Mouse (Mus musculus) kidney, embryonic 16.5 days (tissue): ENCODE measurements around the gene Chst15. TPM values are rescaled to one million over a fixed set of nuclear protein-coding genes. Genes with fewer than 3 reads are reported as not detected.

ENCODE experiments used
- ATAC-seq: fragments of 200-750 bp; cut with Nextera tagmentation; 2 replicates; pipeline ENCODE4 v1.8.0; 2017; ENCODE audit warnings: moderate TSS enrichment; ENCODE audit not compliant: low FRiP score, low TSS enrichment
- H3K27ac ChIP-seq: fragments of 300-500 bp; sonication (generic); 2 replicates; pipeline ENCODE4 v1.5.1; 2014; ENCODE audit warnings: low read length
- H3K27me3 ChIP-seq: fragments of 300-500 bp; sonication (generic); 2 replicates; pipeline ENCODE4 v1.6.1; 2014; ENCODE audit warnings: low read length, control low read depth, mixed read lengths; ENCODE audit not compliant: insufficient read depth
- H3K36me3 ChIP-seq: fragments of 300-500 bp; sonication (generic); 2 replicates; pipeline ENCODE4 v1.6.1; 2014; ENCODE audit warnings: low read length, control low read depth, mixed read lengths; ENCODE audit not compliant: insufficient read depth
- H3K4me1 ChIP-seq: fragments of 300-500 bp; sonication (generic); 2 replicates; pipeline ENCODE4 v1.6.1; 2014; ENCODE audit warnings: low read length, control low read depth, mixed read lengths; ENCODE audit not compliant: insufficient read depth
- H3K4me2 ChIP-seq: fragments of 300-500 bp; sonication (generic); replicated peaks from 2 replicates; pipeline ENCODE4 v1.6.1; 2014; ENCODE audit warnings: low read depth, low read length
- H3K4me3 ChIP-seq: fragments of 300-500 bp; sonication (generic); 2 replicates; pipeline ENCODE4 v1.5.1; 2014; ENCODE audit warnings: mild to moderate bottlenecking, low read length
- H3K9ac ChIP-seq: fragments of 300-500 bp; sonication (generic); replicated peaks from 2 replicates; pipeline ENCODE4 v1.6.1; 2014; ENCODE audit warnings: low read length
- H3K9me3 ChIP-seq: fragments of 300-500 bp; sonication (generic); 2 replicates; pipeline ENCODE4 v1.6.1; 2016; ENCODE audit warnings: low read length, control low read depth
- WGBS: fragments of 180-500 bp; shearing (Covaris S2); extraction: QIAGEN DNeasy Blood & Tissue Kit; methylation state at CpG from one replicate; pipeline ENCODE4 v1.1.7; 2014; 5-methylcytosine and 5-hydroxymethylcytosine counted together
- polyA plus RNA-seq: library from polyadenylated mRNA; unstranded; fragments of >200 nt; fragmentation: Nextera tagmentation; extraction: Ambion mirVana; gene quantifications from 2 replicates; pipeline ENCODE4 v1.2.1, GENCODE M21; 2015

The Chst15 gene
- polyA plus RNA-seq, 1 experiment from 2014 or later = 19.7 TPM

DNA sequence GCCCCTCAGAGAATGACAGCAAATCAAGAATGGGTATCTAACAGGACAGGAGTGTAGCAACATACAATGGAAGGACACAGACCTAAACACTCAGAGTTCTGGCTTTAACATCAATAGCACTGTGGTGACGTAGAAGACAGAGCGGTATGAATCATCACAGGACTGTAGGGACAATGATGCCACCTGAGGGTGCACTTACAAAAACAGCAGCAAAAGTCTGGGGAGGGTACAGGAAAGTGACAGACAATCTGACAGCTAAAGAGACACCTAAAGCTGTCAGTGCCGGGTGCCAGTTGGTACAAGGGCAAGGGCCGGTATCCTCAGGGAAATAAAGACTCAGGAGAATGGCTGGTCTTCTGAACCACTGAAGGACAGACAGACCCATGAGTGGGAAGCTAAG lies 64.0 kb downstream of the Chst15 start:
- no peak overlapping the region for H3K27ac ChIP-seq
- WGBS = 91% methylated on average over 4 of the region's 4 CpGs
- no peak overlapping the region for H3K9ac ChIP-seq
- H3K4me2 ChIP-seq = no peak overlapping the region
- no peaks in the 10 kb centered on the region for H3K9me3 ChIP-seq
- H3K36me3 ChIP-seq = no peaks in the 10 kb centered on the region; the same call in 1 of the 2 replicates
- no peak for ATAC-seq
- no peaks in the 10 kb centered on the region for H3K27me3 ChIP-seq
- H3K4me3 ChIP-seq = no peak overlapping the region
- peaks cover 13% of the 10 kb centered on the region for H3K4me1 ChIP-seq

DNA sequence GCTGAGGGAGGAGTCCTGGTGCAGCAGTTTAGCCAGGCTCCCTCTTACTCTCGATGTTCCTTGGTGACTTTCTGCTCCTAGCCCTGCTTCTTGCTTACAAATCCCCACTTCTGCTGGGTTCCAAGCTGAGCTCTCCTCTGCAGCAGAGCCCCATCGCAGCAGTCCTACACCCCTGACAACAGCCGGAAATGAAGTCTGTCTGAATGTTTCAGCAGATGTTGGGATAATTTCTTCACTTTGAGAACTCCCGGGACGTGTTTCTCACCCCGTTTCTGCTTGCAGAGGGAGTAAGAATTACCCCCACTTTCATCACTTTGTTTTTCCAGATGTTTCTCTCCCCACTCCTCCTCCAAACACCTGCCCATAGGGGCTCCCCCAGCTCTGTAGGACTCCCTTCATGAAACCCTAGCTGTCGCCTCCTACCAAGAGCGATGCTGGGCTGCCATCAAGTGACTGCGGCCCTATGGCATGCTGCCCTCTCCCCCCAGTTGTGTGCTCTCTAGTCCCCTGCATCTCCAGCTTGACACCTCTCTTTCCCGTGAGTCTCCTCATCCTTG lies 67.4 kb downstream of the Chst15 start:
- no peak overlapping the region for H3K27ac ChIP-seq
- H3K4me1 ChIP-seq = peaks cover 27% of the 10 kb centered on the region
- no peaks in the 10 kb centered on the region for H3K9me3 ChIP-seq
- H3K4me3 ChIP-seq = no peak overlapping the region
- H3K4me2 ChIP-seq = no peak overlapping the region
- H3K27me3 ChIP-seq = no peaks in the 10 kb centered on the region
- H3K9ac ChIP-seq = no peak overlapping the region
- no peak for ATAC-seq
- WGBS = 29% methylated on average over 10 of the region's 10 CpGs
- no peaks in the 10 kb centered on the region for H3K36me3 ChIP-seq

DNA sequence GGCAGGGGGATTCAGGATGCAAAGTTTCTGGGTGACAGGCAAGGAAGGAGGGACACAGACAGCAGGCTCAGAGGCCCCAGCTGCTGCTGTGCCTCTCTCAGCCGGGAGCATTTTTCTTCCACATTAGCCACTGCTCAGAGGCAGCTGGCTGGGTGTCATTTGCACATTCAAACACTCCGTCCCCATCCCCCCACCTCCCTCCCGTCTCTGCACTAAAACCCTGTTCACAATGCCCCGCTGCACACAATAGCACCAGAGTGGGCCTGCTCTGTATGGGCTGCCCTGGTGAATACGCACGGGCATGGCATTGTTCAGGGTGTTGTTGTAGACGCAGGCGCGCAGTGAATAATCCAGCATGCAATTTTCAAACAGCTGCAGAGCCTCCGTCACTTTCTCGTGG lies 69.5 kb downstream of the Chst15 start:
- peak; percentile 60 for ATAC-seq

DNA sequence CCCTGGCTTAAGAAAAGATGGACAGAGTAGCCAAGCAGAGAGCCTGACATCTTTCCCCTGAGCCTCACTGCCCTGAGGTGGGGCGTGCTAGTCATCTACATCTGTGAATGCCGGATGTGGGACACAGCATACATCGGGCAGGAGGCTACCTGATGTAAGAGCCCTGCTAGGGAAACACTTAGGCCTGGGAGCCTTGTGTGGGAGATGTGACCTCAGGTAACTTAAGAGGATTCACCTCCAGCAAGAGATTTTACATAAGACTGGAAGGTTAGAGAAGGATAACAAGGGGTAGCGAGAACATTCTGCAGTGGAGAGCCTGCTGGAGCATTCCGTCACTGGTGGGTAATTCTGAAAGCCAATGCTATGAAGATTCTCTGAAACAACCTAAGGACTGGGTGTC lies 69.9 kb downstream of the Chst15 start:
- Histone ChIP-seq H3K27ac (peak overlapping the region; percentile 44; the same call in 1 of the 2 replicates), H3K4me2 (no peak overlapping the region), H3K9me3 (no peaks in the 10 kb centered on the region), H3K4me3 (no peak overlapping the region), H3K4me1 (peaks cover 27% of the 10 kb centered on the region), H3K27me3 (no peaks in the 10 kb centered on the region), H3K36me3 (peaks cover 2% of the 10 kb centered on the region; the same call in 1 of the 2 replicates), H3K9ac (no peak overlapping the region)
- WGBS = 51% methylated on average over 5 of the region's 5 CpGs
- ATAC-seq = no peak

More for the DNA sequence above, 69.5 kb downstream of the Chst15 start:
- WGBS = 13% methylated on average over 11 of the region's 11 CpGs
- Histone ChIP-seq H3K9ac (no peak overlapping the region), H3K9me3 (no peaks in the 10 kb centered on the region), H3K4me1 (peaks cover 27% of the 10 kb centered on the region), H3K27me3 (no peaks in the 10 kb centered on the region), H3K4me3 (no peak overlapping the region), H3K36me3 (no peaks in the 10 kb centered on the region), H3K27ac (peak overlapping the region; percentile 44; the same call in 1 of the 2 replicates), H3K4me2 (no peak overlapping the region; the same call in 1 of the 2 replicates)

DNA sequence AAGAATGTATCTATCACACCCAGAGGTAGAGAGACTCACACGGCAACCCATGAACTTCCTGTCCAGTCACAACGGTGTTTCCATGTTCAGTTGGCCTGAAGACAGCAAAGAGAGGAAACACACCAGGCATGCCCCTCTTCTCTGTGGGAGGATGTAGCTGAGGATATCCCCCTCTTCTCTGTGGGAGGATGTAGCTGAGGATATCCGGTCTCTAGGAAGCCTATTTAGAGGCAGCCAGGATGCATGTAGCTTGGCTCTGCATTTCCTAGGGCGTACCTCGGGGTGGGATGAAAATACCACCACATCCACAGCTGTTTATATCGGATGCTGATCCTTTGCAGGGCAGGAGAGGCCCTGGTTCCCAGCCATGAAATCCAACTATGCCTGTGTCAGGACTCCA lies 71.3 kb downstream of the Chst15 start:
- H3K36me3 ChIP-seq = peaks cover 8% of the 10 kb centered on the region
- 0 out of 2 replicates have a peak overlapping the region, but pooled peaks have one; percentile 12 for H3K27ac ChIP-seq
- no peak overlapping the region for H3K4me2 ChIP-seq
- H3K27me3 ChIP-seq = no peaks in the 10 kb centered on the region
- no peaks in the 10 kb centered on the region for H3K9me3 ChIP-seq
- H3K9ac ChIP-seq = no peak overlapping the region
- no peak for ATAC-seq
- WGBS = 85% methylated on average over 6 of the region's 6 CpGs
- H3K4me1 ChIP-seq = peaks cover 27% of the 10 kb centered on the region
- no peak overlapping the region for H3K4me3 ChIP-seq

DNA sequence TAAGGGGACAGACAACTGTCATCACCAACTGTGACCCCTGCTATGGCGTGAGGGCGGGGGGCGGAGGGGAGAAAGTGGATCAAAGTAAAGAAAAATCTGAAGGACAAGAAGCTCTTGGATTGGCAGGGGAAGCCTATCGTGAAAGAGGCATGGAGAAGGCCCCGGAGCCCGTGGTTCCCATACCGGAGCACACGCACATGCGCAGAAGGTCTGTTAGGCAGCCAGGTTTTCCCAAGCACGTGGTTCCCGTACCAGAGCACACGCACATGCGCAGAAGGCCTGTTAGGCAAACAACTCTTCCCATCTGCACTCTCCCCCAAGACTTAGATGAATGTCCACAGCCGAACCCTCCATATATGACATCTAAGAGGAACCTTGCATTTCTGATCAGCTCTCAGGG lies 72.4 kb downstream of the Chst15 start:
- Histone ChIP-seq H3K27ac (no peak overlapping the region), H3K4me3 (no peak overlapping the region), H3K4me2 (no peak overlapping the region), H3K4me1 (peaks cover 23% of the 10 kb centered on the region), H3K27me3 (no peaks in the 10 kb centered on the region), H3K9ac (no peak overlapping the region), H3K36me3 (peaks cover 8% of the 10 kb centered on the region), H3K9me3 (no peaks in the 10 kb centered on the region)
- no peak for ATAC-seq
- 96% methylated on average over 14 of the region's 14 CpGs for WGBS

DNA sequence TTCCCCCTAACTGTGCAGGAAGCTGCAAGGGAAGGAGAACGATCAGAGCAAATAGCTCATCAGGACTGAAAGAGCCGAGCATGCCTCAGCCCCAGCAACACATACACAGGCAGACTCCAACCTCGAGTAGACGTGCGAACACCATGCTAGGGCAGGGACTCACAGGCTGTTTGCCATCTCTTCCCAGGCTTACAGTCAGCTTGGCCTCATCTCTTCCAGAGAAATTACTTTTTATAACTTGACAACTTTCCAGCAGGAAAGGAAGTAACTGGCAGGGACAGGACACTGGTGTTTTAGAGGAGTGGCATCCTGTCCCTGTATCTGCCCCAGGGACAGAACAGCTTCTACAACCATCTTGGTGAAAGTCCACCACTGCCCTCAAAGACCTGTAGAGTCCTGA lies 73.8 kb downstream of the Chst15 start:
- peaks cover 8% of the 10 kb centered on the region for H3K36me3 ChIP-seq
- 74% methylated on average over 5 of the region's 5 CpGs for WGBS
- H3K4me1 ChIP-seq = peaks cover 16% of the 10 kb centered on the region
- H3K4me2 ChIP-seq = no peak overlapping the region
- no peaks in the 10 kb centered on the region for H3K27me3 ChIP-seq
- no peak overlapping the region for H3K4me3 ChIP-seq
- H3K27ac ChIP-seq = peak overlapping the region; percentile 36
- H3K9ac ChIP-seq = no peak overlapping the region
- no peak for ATAC-seq
- no peaks in the 10 kb centered on the region for H3K9me3 ChIP-seq

DNA sequence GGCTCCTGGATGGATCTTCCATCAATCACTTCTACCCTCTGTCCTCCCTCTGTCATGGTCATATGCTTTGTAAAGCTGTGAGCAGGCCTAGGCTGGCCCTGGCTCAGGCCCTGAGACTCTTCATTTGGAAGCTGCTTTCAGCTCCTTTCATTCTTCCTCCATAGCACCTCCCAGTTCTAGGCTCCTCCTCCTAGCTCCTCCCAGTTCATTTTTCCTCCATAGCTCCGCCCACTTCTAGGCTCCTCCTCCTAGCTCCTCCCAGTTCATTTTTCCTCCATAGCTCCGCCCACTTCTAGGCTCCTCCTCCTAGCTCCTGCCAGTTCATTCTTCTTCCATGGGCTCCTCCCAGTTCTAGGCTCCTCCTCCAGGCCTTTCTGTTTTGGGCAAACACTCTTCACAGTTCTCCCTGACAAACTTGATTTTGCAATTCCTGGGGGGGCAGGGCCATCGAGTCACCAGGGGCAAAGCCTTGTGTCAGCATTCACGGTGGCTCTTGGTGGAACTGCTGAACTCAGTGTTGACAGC lies 74.3 kb downstream of the Chst15 start:
- Histone ChIP-seq H3K27me3 (no peaks in the 10 kb centered on the region), H3K4me1 (peaks cover 10% of the 10 kb centered on the region), H3K4me3 (no peak overlapping the region), H3K9me3 (no peaks in the 10 kb centered on the region), H3K36me3 (peaks cover 8% of the 10 kb centered on the region), H3K27ac (peak overlapping the region; percentile 36; the same call in 1 of the 2 replicates), H3K9ac (no peak overlapping the region), H3K4me2 (no peak overlapping the region)
- ATAC-seq = no peak
- WGBS = 48% methylated on average over 4 of the region's 4 CpGs

DNA sequence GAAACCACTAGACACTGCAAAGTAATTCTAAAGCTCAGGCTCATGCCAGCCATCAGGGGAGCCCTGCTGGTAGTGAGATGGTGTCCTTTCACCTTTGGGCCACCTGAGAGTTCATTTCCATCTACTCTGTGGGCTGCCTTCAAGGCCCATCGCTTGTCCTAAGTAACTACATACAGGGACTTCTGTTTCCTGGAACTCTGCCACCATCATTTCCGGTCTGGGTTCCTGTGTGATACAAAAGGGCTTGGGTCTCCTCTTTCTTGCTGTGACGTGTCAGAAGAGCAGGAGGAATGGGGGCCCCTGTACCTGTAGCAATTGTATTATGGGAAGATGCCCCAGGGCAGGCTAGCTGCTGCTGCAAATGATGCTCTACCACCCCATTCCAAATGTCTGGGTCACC lies 78.1 kb downstream of the Chst15 start:
- 67% methylated on average over 3 of the region's 3 CpGs for WGBS
- Histone ChIP-seq H3K4me3 (no peak overlapping the region), H3K9me3 (no peaks in the 10 kb centered on the region), H3K9ac (no peak overlapping the region), H3K4me1 (0 out of 2 replicates have a peak, but pooled peaks cover 6% of the 10 kb centered on the region), H3K36me3 (peaks cover 8% of the 10 kb centered on the region), H3K27ac (no peak overlapping the region), H3K27me3 (no peaks in the 10 kb centered on the region), H3K4me2 (no peak overlapping the region)
- ATAC-seq = no peak

DNA sequence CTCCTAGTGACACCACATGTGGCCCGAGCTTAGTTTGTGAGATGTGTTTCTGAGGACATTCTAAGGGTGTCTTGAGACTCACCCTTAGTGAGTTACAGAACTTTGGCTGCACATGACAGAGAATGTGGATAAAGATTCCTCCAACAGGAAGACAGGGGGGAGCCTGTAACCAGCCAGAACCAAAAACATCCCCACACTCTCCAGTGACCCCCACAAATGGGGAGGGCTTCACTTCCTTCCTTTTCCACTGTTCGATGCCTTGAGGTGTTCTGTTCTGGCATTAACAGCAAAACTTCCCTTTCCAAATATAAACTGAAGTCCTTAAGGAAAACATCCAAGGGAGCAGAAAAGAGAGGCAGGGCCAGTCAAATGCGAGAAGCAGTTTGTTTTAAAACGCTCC lies 79.8 kb downstream of the Chst15 start:
- no peaks in the 10 kb centered on the region for H3K27me3 ChIP-seq
- WGBS = 57% methylated on average over 4 of the region's 4 CpGs
- H3K9ac ChIP-seq = no peak overlapping the region
- H3K9me3 ChIP-seq = no peaks in the 10 kb centered on the region
- H3K4me1 ChIP-seq = peaks cover 13% of the 10 kb centered on the region; the same call in 1 of the 2 replicates
- peaks cover 7% of the 10 kb centered on the region for H3K36me3 ChIP-seq
- no peak overlapping the region for H3K4me2 ChIP-seq
- H3K27ac ChIP-seq = no peak overlapping the region
- no peak overlapping the region for H3K4me3 ChIP-seq
- ATAC-seq = no peak
